Mouse (Mus musculus) embryonic fibroblast, embryonic 13.5 days (primary cell): Measurements from ENCODE around the gene Cyth2.

Source experiments
- CTCF ChIP-seq: IDR thresholded peaks from 2 replicates; pipeline ENCODE4 v1.5.1; 2011; ENCODE audit warnings: mild to moderate bottlenecking, control low read depth, low read length, moderate library complexity, borderline replicate concordance; ENCODE audit not compliant: insufficient read depth
- POLR2A ChIP-seq: IDR thresholded peaks from 2 replicates; pipeline ENCODE4 v1.6.1; 2011; ENCODE audit warnings: low read depth, mild to moderate bottlenecking, control low read depth, low read length, moderate library complexity

- no peak for TF ChIP-seq CTCF
- TF ChIP-seq POLR2A = no peak
These were observed 16.5 kb downstream of the Cyth2 start for GRCm38 (mm10) chr7:45797661-45798510.
